Mouse (Mus musculus): Measurements from ENCODE around the gene Ngdn. TPM values are rescaled to one million over a fixed set of nuclear protein-coding genes. Genes with fewer than 3 reads are reported as not detected.
"Not testable (repeated sequence)": the region's sequence is repeated elsewhere in the genome, so short reads cannot be mapped to it uniquely, and the experiment has no call there.

Ngdn gene
- polyA plus RNA-seq, 1 experiment from 2014 or later: 88.0 TPM

GRCm38 (mm10) chr14:55016876-55017275, 1.6 kb downstream of the Ngdn start:
- Histone ChIP-seq H3K4me1 (no peaks in the 10 kb centered on the region), H3K4me2 (no peak overlapping the region), H3K4me3 (replicated peaks) (no peak overlapping the region), H3K27ac (no peak overlapping the region), H3K36me3 (peaks cover 29% of the 10 kb centered on the region), H3K9ac (no peak overlapping the region), H3K27me3 (replicated peaks) (no peaks in the 10 kb centered on the region), H3K9me3 (no peaks in the 10 kb centered on the region)
- ATAC-seq (ENCODE audit: insufficient read depth, low FRiP score, low read depth): no peak
- 90% methylated on average over 16 of the region's 16 CpGs for WGBS

GRCm38 (mm10) chr14:55020394-55020793, 5.1 kb downstream of the Ngdn start:
- no peak for ATAC-seq (ENCODE audit: insufficient read depth, low FRiP score, low read depth)
- Histone ChIP-seq H3K27me3 (replicated peaks) (no peaks in the 10 kb centered on the region), H3K4me3 (replicated peaks) (no peak overlapping the region), H3K27ac (no peak overlapping the region), H3K4me1 (no peaks in the 10 kb centered on the region), H3K9me3 (no peaks in the 10 kb centered on the region), H3K9ac (no peak overlapping the region), H3K4me2 (no peak overlapping the region), H3K36me3 (peaks cover 45% of the 10 kb centered on the region)
- WGBS: 92% methylated on average over 9 of the region's 9 CpGs

- 87% methylated on average over 15 of the region's 15 CpGs for WGBS
- H3K36me3 ChIP-seq: peaks cover 43% of the 10 kb centered on the region
- H3K27me3 ChIP-seq (replicated peaks): no peaks in the 10 kb centered on the region
- no peak for ATAC-seq (ENCODE audit: insufficient read depth, low FRiP score, low read depth)
- no peak overlapping the region for H3K4me2 ChIP-seq
- no peak overlapping the region for H3K4me3 ChIP-seq (replicated peaks)
- no peak overlapping the region for H3K27ac ChIP-seq
- no peaks in the 10 kb centered on the region for H3K4me1 ChIP-seq
- no peaks in the 10 kb centered on the region for H3K9me3 ChIP-seq
- no peak overlapping the region for H3K9ac ChIP-seq
These were observed 7.8 kb downstream of the Ngdn start for GRCm38 (mm10) chr14:55023011-55023410.

GRCm38 (mm10) chr14:55024236-55024635, 9.0 kb downstream of the Ngdn start:
- Histone ChIP-seq H3K9ac (no peak overlapping the region), H3K27me3 (replicated peaks) (no peaks in the 10 kb centered on the region), H3K4me3 (replicated peaks) (no peak overlapping the region), H3K9me3 (no peaks in the 10 kb centered on the region), H3K4me2 (no peak overlapping the region), H3K4me1 (peaks cover 5% of the 10 kb centered on the region; the same call in 1 of the 2 replicates), H3K36me3 (peaks cover 37% of the 10 kb centered on the region), H3K27ac (no peak overlapping the region)
- no peak for ATAC-seq (ENCODE audit: insufficient read depth, low FRiP score, low read depth)
- 64% methylated on average over 7 of the region's 7 CpGs for WGBS

- Histone ChIP-seq H3K4me2 (no peak overlapping the region), H3K9me3 (no peaks in the 10 kb centered on the region), H3K27me3 (replicated peaks) (no peaks in the 10 kb centered on the region), H3K36me3 (peaks cover 28% of the 10 kb centered on the region), H3K9ac (no peak overlapping the region), H3K27ac (no peak overlapping the region), H3K4me3 (replicated peaks) (no peak overlapping the region), H3K4me1 (peaks cover 5% of the 10 kb centered on the region; the same call in 1 of the 2 replicates)
- no peak for ATAC-seq (ENCODE audit: insufficient read depth, low FRiP score, low read depth)
- 75% methylated on average over 5 of the region's 5 CpGs for WGBS
These were observed 10.3 kb downstream of the Ngdn start for GRCm38 (mm10) chr14:55025527-55025926.

GRCm38 (mm10) chr14:55027251-55027650, 12.0 kb downstream of the Ngdn start:
- no peak overlapping the region for H3K9ac ChIP-seq
- H3K4me3 ChIP-seq (replicated peaks): no peak overlapping the region
- 22% methylated on average over 5 of the region's 5 CpGs for WGBS
- H3K9me3 ChIP-seq: no peaks in the 10 kb centered on the region
- no peak overlapping the region for H3K27ac ChIP-seq
- H3K27me3 ChIP-seq (replicated peaks): no peaks in the 10 kb centered on the region
- peaks cover 16% of the 10 kb centered on the region for H3K36me3 ChIP-seq
- no peak overlapping the region for H3K4me2 ChIP-seq
- ATAC-seq (ENCODE audit: insufficient read depth, low FRiP score, low read depth): no peak
- H3K4me1 ChIP-seq: peaks cover 5% of the 10 kb centered on the region; the same call in 1 of the 2 replicates

GRCm38 (mm10) chr14:55027653-55028052, 12.4 kb downstream of the Ngdn start:
- H3K27me3 ChIP-seq (replicated peaks): no peaks in the 10 kb centered on the region
- H3K36me3 ChIP-seq: peaks cover 13% of the 10 kb centered on the region
- H3K9me3 ChIP-seq: no peaks in the 10 kb centered on the region
- no peak overlapping the region for H3K9ac ChIP-seq
- H3K4me2 ChIP-seq: no peak overlapping the region
- WGBS: 34% methylated on average over 6 of the region's 6 CpGs
- no peak overlapping the region for H3K27ac ChIP-seq
- ATAC-seq (ENCODE audit: insufficient read depth, low FRiP score, low read depth): no peak
- H3K4me3 ChIP-seq (replicated peaks): no peak overlapping the region
- H3K4me1 ChIP-seq: peaks cover 5% of the 10 kb centered on the region; the same call in 1 of the 2 replicates

GRCm38 (mm10) chr14:55028333-55028835, 13.1 kb downstream of the Ngdn start:
- Histone ChIP-seq H3K4me2 (no peak overlapping the region), H3K9ac (no peak overlapping the region), H3K27me3 (replicated peaks) (no peaks in the 10 kb centered on the region), H3K27ac (no peak overlapping the region), H3K36me3 (peaks cover 5% of the 10 kb centered on the region), H3K9me3 (no peaks in the 10 kb centered on the region), H3K4me1 (peaks cover 5% of the 10 kb centered on the region; the same call in 1 of the 2 replicates), H3K4me3 (replicated peaks) (no peak overlapping the region)
- ATAC-seq (ENCODE audit: insufficient read depth, low FRiP score, low read depth): no peak
- 12% methylated on average over 4 of the region's 5 CpGs for WGBS

GRCm38 (mm10) chr14:55029034-55029698, 13.9 kb downstream of the Ngdn start:
- ATAC-seq (ENCODE audit: insufficient read depth, low FRiP score, low read depth): no peak
- H3K9me3 ChIP-seq: no peaks in the 10 kb centered on the region
- no peak overlapping the region for H3K4me3 ChIP-seq (replicated peaks)
- no peaks in the 10 kb centered on the region for H3K27me3 ChIP-seq (replicated peaks)
- no peak overlapping the region for H3K9ac ChIP-seq
- H3K27ac ChIP-seq: no peak overlapping the region
- no peaks in the 10 kb centered on the region for H3K36me3 ChIP-seq
- peaks cover 5% of the 10 kb centered on the region; the same call in 1 of the 2 replicates for H3K4me1 ChIP-seq
- no peak overlapping the region for H3K4me2 ChIP-seq
- WGBS: 16% methylated on average over 11 of the region's 11 CpGs

GRCm38 (mm10) chr14:55032695-55033225, 17.5 kb downstream of the Ngdn start:
- Histone ChIP-seq H3K27me3 (replicated peaks) (no peaks in the 10 kb centered on the region), H3K4me2 (no peak overlapping the region), H3K9me3 (no peaks in the 10 kb centered on the region), H3K27ac (no peak overlapping the region), H3K4me1 (peaks cover 5% of the 10 kb centered on the region; the same call in 1 of the 2 replicates), H3K9ac (no peak overlapping the region), H3K36me3 (no peaks in the 10 kb centered on the region), H3K4me3 (replicated peaks) (no peak overlapping the region)
- ATAC-seq (ENCODE audit: insufficient read depth, low FRiP score, low read depth): no peak
- WGBS: 57% methylated on average over 19 of the region's 19 CpGs

GRCm38 (mm10) chr14:55043694-55044093, 28.4 kb downstream of the Ngdn start:
- not testable (repeated sequence) for H3K9ac ChIP-seq; H3K36me3 ChIP-seq; ATAC-seq (ENCODE audit: insufficient read depth, low FRiP score, low read depth); H3K27ac ChIP-seq; H3K4me1 ChIP-seq; H3K27me3 ChIP-seq (replicated peaks); H3K4me2 ChIP-seq; H3K9me3 ChIP-seq; H3K4me3 ChIP-seq (replicated peaks)
- 100% methylated on average over 1 of the region's 2 CpGs for WGBS

- Histone ChIP-seq H3K9me3 (no peaks in the 10 kb centered on the region), H3K4me1 (no peaks in the 10 kb centered on the region), H3K4me3 (replicated peaks) (no peak overlapping the region), H3K9ac (no peak overlapping the region), H3K4me2 (no peak overlapping the region), H3K27ac (no peak overlapping the region), H3K36me3 (no peaks in the 10 kb centered on the region), H3K27me3 (replicated peaks) (no peaks in the 10 kb centered on the region)
- ATAC-seq (ENCODE audit: insufficient read depth, low FRiP score, low read depth): no peak
- WGBS: 75% methylated on average over 2 of the region's 2 CpGs
These were observed 32.8 kb downstream of the Ngdn start for GRCm38 (mm10) chr14:55047971-55048531.
